Mouse (Mus musculus) lung, postnatal 36 days (tissue): ENCODE measurements at regions not wholly inside any gene's neighbourhood (a gene's known extent, or its start where the extent isn't known, plus 50 kb on each side); places are given as distances from the start of the nearest gene placed in this dataset.
"Not testable (repeated sequence)": the region's sequence is repeated elsewhere in the genome, so short reads cannot be mapped to it uniquely, and the experiment has no call there.

ENCODE experiments used
- DNase-seq: peaks from one replicate; pipeline ENCODE4 v3.0.0; 2022; ENCODE audit warnings: mixed read lengths

- no peak for DNase-seq
Observed at GRCm38 (mm10) chr12:93142265-93142664, 1293.3 kb upstream of the Sel1l start.

GRCm38 (mm10) chr12:93136395-93136794, 1287.4 kb upstream of the Sel1l start:
- DNase-seq: no peak

GRCm38 (mm10) chr12:93122216-93122615, 1273.3 kb upstream of the Sel1l start:
- no peak for DNase-seq

GRCm38 (mm10) chr12:93088031-93088790, 1239.3 kb upstream of the Sel1l start:
- no peak for DNase-seq

GRCm38 (mm10) chr12:93063864-93064263, 1214.9 kb upstream of the Sel1l start:
- no peak for DNase-seq

GRCm38 (mm10) chr12:93019633-93020032, 1170.7 kb upstream of the Sel1l start:
- DNase-seq: no peak

- DNase-seq: no peak
Observed at GRCm38 (mm10) chr12:93011583-93011982, 1162.6 kb upstream of the Sel1l start.

- no peak for DNase-seq
Observed at GRCm38 (mm10) chr12:93006844-93007365, 1157.9 kb upstream of the Sel1l start.

GRCm38 (mm10) chr12:93003125-93003524, 1154.2 kb upstream of the Sel1l start:
- no peak for DNase-seq

GRCm38 (mm10) chr12:92975698-92976097, 1126.7 kb upstream of the Sel1l start:
- DNase-seq: no peak

GRCm38 (mm10) chr12:92944352-92944751, 1095.4 kb upstream of the Sel1l start:
- no peak for DNase-seq

GRCm38 (mm10) chr12:92927591-92927990, 1078.6 kb upstream of the Sel1l start:
- no peak for DNase-seq

- no peak for DNase-seq
Observed at GRCm38 (mm10) chr12:92926942-92927341, 1078.0 kb upstream of the Sel1l start.

GRCm38 (mm10) chr12:92919920-92920319, 1071.0 kb upstream of the Sel1l start:
- DNase-seq: no peak

- no peak for DNase-seq
Observed at GRCm38 (mm10) chr12:92916267-92916666, 1067.3 kb upstream of the Sel1l start.

GRCm38 (mm10) chr12:92915776-92916175, 1066.8 kb upstream of the Sel1l start:
- no peak for DNase-seq

GRCm38 (mm10) chr12:92915203-92915602, 1066.2 kb upstream of the Sel1l start:
- no peak for DNase-seq

- no peak for DNase-seq
Observed at GRCm38 (mm10) chr12:92904382-92904781, 1055.4 kb upstream of the Sel1l start.

GRCm38 (mm10) chr12:92892315-92892714, 1043.4 kb upstream of the Sel1l start:
- DNase-seq: no peak

- DNase-seq: not testable (repeated sequence)
Observed at GRCm38 (mm10) chr12:92891663-92892062, 1042.7 kb upstream of the Sel1l start.

GRCm38 (mm10) chr12:92891126-92891525, 1042.2 kb upstream of the Sel1l start:
- DNase-seq: not testable (repeated sequence)

- DNase-seq: no peak
Observed at GRCm38 (mm10) chr12:92887747-92888146, 1038.8 kb upstream of the Sel1l start.

GRCm38 (mm10) chr12:92886394-92887075, 1037.6 kb upstream of the Sel1l start:
- DNase-seq: not testable (repeated sequence)

- not testable (repeated sequence) for DNase-seq
Observed at GRCm38 (mm10) chr12:92884014-92884413, 1035.1 kb upstream of the Sel1l start.
